Mouse (Mus musculus) heart, embryonic 16.5 days (tissue): Measurements from ENCODE around the gene Bmp7. TPM values are rescaled to one million over a fixed set of nuclear protein-coding genes. Genes with fewer than 3 reads are reported as not detected.
A peak's percentile ranks its signal among the peaks of the same experiment; 100 is the strongest.

Source experiments
- ATAC-seq: fragments of 200-750 bp; cut with Nextera tagmentation; replicated peaks from 2 replicates; pipeline ENCODE4 v1.8.0; 2017; ENCODE audit warnings: moderate number of reproducible peaks; ENCODE audit not compliant: insufficient read depth, low FRiP score; ENCODE audit errors: extremely low read depth
- H3K27ac ChIP-seq: fragments of 300-500 bp; sonication (generic); 2 replicates; pipeline ENCODE4 v1.5.1; 2014; ENCODE audit warnings: mild to moderate bottlenecking, low read length, control low read depth, moderate library complexity
- H3K27me3 ChIP-seq: fragments of 300-500 bp; sonication (generic); 2 replicates; pipeline ENCODE4 v1.6.1; 2014; ENCODE audit warnings: low read length, mixed read lengths; ENCODE audit not compliant: control insufficient read depth, insufficient read depth
- H3K36me3 ChIP-seq: fragments of 300-500 bp; sonication (generic); 2 replicates; pipeline ENCODE4 v1.6.1; 2014; ENCODE audit not compliant: control insufficient read depth, insufficient read depth
- H3K4me1 ChIP-seq: fragments of 300-500 bp; sonication (generic); 2 replicates; pipeline ENCODE4 v1.6.1; 2014; ENCODE audit warnings: low read length, mixed read lengths; ENCODE audit not compliant: control insufficient read depth, insufficient read depth
- H3K4me2 ChIP-seq: fragments of 300-500 bp; sonication (generic); 2 replicates; pipeline ENCODE4 v1.6.1; 2014; ENCODE audit warnings: low read depth, mild to moderate bottlenecking, control low read depth, low read length
- H3K4me3 ChIP-seq: fragments of 300-500 bp; sonication (generic); 2 replicates; pipeline ENCODE4 v1.5.1; 2014; ENCODE audit warnings: mild to moderate bottlenecking, control low read depth, low read length
- H3K9ac ChIP-seq: fragments of 300-500 bp; sonication (generic); 2 replicates; pipeline ENCODE4 v1.6.1; 2014; ENCODE audit warnings: low read length, control low read depth
- H3K9me3 ChIP-seq: fragments of 300-500 bp; sonication (generic); replicated peaks from 2 replicates; pipeline ENCODE4 v1.6.1; 2016; ENCODE audit warnings: low read length; ENCODE audit not compliant: control insufficient read depth
- WGBS: fragments of 180-500 bp; shearing (Covaris S2); extraction: QIAGEN DNeasy Blood & Tissue Kit; methylation state at CpG from one replicate; pipeline ENCODE4 v1.1.7; 2014; 5-methylcytosine and 5-hydroxymethylcytosine counted together
- polyA plus RNA-seq: library from polyadenylated mRNA; unstranded; fragments of >200 nt; fragmentation: Nextera tagmentation; extraction: Ambion mirVana; gene quantifications from 2 replicates; pipeline ENCODE4 v1.2.1, GENCODE M21; 2015

The Bmp7 gene
- 32.8 and 33.3 TPM in 2 replicates for polyA plus RNA-seq

DNA sequence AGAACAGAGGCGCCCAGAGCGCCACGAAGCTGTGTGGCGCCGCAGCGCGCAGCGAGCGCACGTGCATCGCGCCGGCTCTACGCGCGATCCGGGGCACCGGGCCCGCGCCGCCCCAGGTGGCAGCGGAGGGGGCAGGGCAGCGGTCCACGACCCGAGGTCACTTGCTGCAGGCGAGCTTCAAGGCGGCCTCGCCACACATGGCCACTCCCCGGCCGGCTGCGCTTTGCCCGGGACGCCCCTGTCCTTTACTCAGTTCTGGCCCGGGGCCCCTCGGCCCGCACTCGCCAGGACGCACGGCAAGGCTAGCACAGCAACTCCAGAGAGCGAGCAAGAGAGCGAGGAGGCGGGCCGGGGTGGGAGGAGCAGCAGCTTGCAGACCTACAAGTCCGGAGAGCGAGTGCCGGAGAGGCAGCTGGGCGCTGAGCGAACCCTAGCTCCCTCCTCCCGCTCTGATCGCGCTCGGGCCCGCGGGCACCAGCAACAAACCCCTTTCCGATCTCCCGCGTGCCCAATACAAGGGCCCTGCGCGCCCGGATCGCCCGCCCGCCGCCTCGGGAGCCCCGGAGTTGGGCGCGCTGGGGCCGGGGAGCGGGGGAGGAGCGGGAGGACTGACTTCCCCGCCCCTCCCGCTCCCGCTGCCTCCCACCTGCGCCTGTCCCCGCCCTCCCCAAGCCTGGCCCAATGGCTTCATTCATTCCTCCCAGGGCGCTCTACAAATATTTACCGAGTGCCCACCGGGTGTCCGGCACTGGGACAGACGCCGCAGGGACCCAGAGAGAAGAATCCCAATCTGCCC is at the start of gene Bmp7:
Bmp7 (minus strand) TSS at position 319 of the 796 bp plus-strand sequence.
- H3K4me3 ChIP-seq: peak within 1 kb of the TSS; percentile 79
- H3K27me3 ChIP-seq: peaks cover 31% of the 10 kb centered on the region
- no peaks in the 10 kb centered on the region for H3K9me3 ChIP-seq
- H3K4me2 ChIP-seq: peak within 1 kb of the TSS; percentile 90
- H3K9ac ChIP-seq: peak within 1 kb of the TSS; percentile 86
- WGBS: under 1% methylated on average over 81 of the region's 82 CpGs
- peak within 1 kb of the TSS; percentile 94 for H3K27ac ChIP-seq
- ATAC-seq: peak; percentile 81
- H3K36me3 ChIP-seq: no peaks in the 10 kb centered on the region
- peaks cover 26% of the 10 kb centered on the region for H3K4me1 ChIP-seq

DNA sequence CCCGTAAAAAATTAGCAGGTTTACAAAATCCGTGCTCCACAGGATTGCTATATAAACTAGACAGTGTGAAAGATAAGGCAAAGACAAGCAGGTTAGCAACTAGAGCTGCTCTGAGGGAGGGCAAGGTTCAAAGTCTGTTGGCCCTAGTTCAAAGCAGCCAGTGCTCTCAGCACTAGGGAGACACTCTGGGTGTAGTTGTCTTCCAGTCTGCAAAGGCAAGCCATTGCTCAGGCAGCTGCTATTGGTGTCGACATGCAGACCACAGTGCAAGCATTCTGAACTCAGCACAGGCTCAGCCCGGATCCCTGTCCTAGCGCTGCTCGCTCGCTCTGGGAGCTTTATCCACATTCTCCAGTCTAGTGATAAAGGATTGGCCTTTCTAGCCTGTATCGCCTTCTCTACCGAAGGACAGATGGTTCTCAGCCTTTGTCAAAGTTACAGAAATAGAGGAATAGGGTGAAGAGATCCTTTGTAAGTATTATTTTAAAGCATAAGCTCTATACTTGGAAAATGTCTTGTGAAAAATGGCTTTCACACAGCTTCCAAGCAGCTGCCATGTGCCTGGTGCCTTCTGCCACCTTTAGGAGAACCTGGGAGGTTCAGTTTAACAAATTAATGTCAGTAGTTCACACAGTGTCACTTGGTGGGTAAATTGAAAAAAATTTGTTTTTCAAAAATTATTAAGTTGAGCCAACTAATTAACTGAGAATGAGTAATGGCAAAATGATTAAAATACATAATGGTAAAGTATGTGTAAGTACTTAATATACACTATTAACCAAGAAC is 42.8 kb upstream of the Bmp7 start:
- H3K36me3 ChIP-seq: no peaks in the 10 kb centered on the region
- H3K9me3 ChIP-seq: no peaks in the 10 kb centered on the region
- H3K27me3 ChIP-seq: no peaks in the 10 kb centered on the region
- WGBS: 28% methylated on average over 9 of the region's 9 CpGs
- ATAC-seq: peak; percentile 43; the same call in 1 of the 2 replicates
- no peak overlapping the region; the same call in 1 of the 2 replicates for H3K4me2 ChIP-seq
- H3K4me3 ChIP-seq: no peak overlapping the region
- H3K9ac ChIP-seq: no peak overlapping the region
- peaks cover 4% of the 10 kb centered on the region for H3K4me1 ChIP-seq
- H3K27ac ChIP-seq: no peak overlapping the region

DNA sequence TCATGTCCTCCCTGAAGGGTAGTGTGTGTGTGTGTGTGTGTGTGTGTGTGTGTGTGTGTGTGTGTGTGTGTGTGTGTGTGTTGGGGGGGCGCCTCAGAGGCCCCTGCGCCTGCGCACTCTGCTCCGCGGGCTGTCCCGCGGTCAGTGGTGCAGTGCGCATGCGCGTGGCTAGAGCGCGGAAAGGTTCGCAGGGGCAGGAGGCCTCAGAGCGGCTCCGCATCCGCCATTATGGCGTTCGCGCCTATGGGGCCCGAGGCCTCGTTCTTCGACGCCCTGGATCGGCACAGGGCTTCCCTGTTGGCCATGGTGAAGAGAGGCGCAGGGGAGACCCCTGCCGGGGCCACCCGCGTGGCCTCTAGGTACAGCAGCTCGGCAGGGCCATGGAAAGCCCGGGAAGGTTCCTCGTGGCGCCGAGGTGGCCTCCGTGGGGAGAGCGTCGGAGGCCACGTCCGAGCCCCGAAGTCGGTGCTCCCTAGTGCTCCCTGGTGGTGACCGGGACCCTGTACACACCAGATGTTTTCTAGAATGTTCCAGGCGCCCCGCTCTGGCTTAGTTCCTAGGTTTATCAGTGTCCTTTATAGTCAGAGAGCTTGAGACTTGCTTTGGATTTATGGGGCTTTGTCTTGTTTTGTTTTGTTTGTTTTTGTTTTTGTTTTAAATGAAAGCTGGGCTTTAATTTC is 39.7 kb upstream of the Bmp7 start:
- Histone ChIP-seq H3K27ac (no peak overlapping the region), H3K9me3 (no peaks in the 10 kb centered on the region), H3K36me3 (no peaks in the 10 kb centered on the region), H3K27me3 (no peaks in the 10 kb centered on the region), H3K4me3 (no peak overlapping the region), H3K9ac (no peak overlapping the region), H3K4me2 (no peak overlapping the region), H3K4me1 (peaks cover 18% of the 10 kb centered on the region)
- no peak for ATAC-seq
- 90% methylated on average over 40 of the region's 43 CpGs for WGBS

DNA sequence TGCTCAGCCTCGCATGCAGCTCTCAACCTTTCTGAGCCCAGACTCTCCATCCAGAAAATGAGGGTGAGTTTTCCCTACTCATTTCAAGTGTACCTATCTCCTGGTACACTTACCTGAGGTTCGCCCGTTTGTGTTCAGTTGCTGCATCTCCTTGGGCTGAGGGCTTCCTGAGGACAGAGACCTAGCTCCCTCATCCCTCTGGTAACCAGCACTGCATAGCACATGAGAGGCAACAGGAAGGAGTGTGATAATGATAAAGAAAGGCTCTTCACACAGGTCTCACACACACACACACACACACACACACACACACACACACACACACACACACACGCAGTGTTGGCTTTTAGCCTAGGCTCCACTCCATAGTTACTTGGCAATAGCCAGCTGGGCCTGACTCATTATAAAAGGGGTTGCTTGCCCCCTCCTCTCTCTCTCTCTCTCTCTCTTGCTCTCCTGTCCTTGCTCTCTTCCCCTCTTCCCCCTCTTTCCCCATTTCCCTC is 38.1 kb upstream of the Bmp7 start:
- H3K27ac ChIP-seq: peak overlapping the region; percentile 71
- peak overlapping the region; percentile 49 for H3K4me2 ChIP-seq
- 44% methylated on average over 4 of the region's 4 CpGs for WGBS
- H3K9ac ChIP-seq: no peak overlapping the region
- H3K27me3 ChIP-seq: 0 out of 2 replicates have a peak, but pooled peaks cover 2% of the 10 kb centered on the region
- H3K4me3 ChIP-seq: peak overlapping the region; percentile 29; the same call in 1 of the 2 replicates
- H3K4me1 ChIP-seq: peaks cover 18% of the 10 kb centered on the region
- H3K36me3 ChIP-seq: no peaks in the 10 kb centered on the region
- no peaks in the 10 kb centered on the region for H3K9me3 ChIP-seq
- no peak for ATAC-seq

DNA sequence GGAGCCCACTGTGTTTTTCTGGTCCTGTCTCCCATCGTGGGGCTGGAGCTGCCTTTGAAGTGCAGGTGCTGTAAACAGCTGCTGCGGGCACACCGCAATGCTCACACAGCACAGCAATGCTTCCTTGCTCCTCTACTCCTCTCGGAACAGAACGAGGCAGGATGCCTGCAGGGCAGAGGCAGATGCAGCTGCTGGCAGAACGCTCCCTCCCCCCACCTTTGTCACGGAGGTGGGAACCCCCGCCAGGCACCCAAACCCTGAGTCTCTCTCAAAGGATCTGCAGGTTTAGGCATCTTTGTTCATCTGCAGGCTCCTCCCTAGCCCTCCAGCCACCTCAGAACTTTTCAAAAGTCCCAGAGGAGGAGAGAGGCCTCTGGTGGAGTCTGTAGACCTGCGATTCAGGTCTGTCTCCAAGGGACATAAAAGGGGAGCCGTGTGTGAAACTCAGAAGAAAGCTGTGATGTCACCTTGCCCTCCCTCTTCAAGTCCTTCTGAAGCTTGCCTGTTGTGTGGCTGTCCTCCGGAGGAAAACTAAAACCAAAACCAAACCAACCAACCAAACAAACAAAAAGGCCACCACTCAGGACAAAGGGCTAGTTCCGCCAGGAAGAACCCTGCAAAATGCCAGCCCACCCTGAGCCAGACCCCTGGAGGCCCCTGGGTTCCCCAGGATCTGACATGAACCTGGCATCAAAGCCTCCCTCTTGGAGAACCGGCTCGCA is 37.4 kb upstream of the Bmp7 start, which contains the start of gene Spo11:
Spo11 (plus strand) TSS at position 292 of the 722 bp plus-strand sequence.
- Histone ChIP-seq H3K9me3 (no peaks in the 10 kb centered on the region), H3K4me1 (peaks cover 15% of the 10 kb centered on the region), H3K27me3 (0 out of 2 replicates have a peak, but pooled peaks cover 2% of the 10 kb centered on the region), H3K4me2 (peak within 1 kb of the TSS; percentile 49), H3K9ac (peak within 1 kb of the TSS; percentile 8; the same call in 1 of the 2 replicates), H3K27ac (peak within 1 kb of the TSS; percentile 71), H3K36me3 (no peaks in the 10 kb centered on the region), H3K4me3 (peak within 1 kb of the TSS; percentile 29)
- ATAC-seq: peak; percentile 70
- WGBS: 27% methylated on average over 14 of the region's 14 CpGs

DNA sequence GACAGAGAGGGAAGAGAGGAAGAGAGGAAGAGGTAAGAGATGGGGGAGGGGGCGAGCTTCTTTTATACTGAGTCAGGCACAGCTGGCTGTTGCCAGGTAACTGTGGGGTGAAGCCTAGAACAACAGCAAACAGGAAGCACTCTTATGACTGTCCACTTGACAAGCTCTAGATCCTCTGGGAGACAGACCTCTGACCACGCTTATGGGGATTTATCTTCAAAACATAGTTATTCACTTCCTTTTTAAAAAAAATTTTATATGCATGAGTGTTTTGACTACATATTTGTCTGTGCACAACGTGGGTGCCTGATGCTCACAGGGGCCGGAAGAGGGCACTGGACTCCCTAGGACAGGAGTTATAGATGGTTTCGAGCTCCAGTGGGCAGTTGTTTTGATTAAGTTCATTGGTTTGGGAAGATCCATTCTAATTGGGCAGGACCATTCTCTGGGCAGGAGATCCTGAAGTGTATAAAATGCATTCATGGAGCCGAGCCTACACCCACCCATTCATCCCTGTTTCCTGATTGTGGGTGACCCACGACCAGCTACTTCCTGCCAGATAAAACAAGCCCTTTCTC is 36.6 kb upstream of the Bmp7 start:
- no peaks in the 10 kb centered on the region for H3K36me3 ChIP-seq
- 39% methylated on average over 7 of the region's 7 CpGs for WGBS
- peak overlapping the region; percentile 61 for H3K27ac ChIP-seq
- H3K9ac ChIP-seq: no peak overlapping the region; the same call in 1 of the 2 replicates
- peak overlapping the region; percentile 29; the same call in 1 of the 2 replicates for H3K4me3 ChIP-seq
- H3K9me3 ChIP-seq: no peaks in the 10 kb centered on the region
- ATAC-seq: no peak; the same call in 1 of the 2 replicates
- H3K4me2 ChIP-seq: peak overlapping the region; percentile 49
- 0 out of 2 replicates have a peak, but pooled peaks cover 2% of the 10 kb centered on the region for H3K27me3 ChIP-seq
- peaks cover 15% of the 10 kb centered on the region for H3K4me1 ChIP-seq

DNA sequence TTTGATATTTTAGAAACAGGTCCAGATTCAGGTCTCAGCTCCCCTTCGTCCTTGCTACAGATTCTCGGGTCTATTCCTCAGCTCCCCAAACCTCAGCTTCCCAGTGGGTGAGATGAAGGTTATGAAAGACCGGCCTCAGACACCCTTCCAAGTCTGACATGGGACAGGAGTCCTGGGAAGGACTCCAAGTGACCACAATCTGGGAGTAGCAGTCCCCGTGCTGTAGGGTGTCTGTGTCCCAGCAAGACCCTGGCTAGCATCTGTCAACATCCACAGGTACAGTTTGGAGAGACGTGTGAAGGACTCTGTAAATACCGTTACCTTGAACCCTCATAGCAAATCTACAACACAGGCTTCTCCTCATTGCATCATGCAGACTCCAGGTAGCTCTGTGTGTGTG is 35.0 kb upstream of the Bmp7 start:
- no peak overlapping the region for H3K27ac ChIP-seq
- no peak overlapping the region for H3K4me2 ChIP-seq
- 0 out of 2 replicates have a peak, but pooled peaks cover 2% of the 10 kb centered on the region for H3K27me3 ChIP-seq
- 60% methylated on average over 6 of the region's 6 CpGs for WGBS
- H3K36me3 ChIP-seq: no peaks in the 10 kb centered on the region
- no peak overlapping the region for H3K4me3 ChIP-seq
- H3K9me3 ChIP-seq: no peaks in the 10 kb centered on the region
- H3K9ac ChIP-seq: no peak overlapping the region
- H3K4me1 ChIP-seq: peaks cover 15% of the 10 kb centered on the region
- ATAC-seq: no peak

DNA sequence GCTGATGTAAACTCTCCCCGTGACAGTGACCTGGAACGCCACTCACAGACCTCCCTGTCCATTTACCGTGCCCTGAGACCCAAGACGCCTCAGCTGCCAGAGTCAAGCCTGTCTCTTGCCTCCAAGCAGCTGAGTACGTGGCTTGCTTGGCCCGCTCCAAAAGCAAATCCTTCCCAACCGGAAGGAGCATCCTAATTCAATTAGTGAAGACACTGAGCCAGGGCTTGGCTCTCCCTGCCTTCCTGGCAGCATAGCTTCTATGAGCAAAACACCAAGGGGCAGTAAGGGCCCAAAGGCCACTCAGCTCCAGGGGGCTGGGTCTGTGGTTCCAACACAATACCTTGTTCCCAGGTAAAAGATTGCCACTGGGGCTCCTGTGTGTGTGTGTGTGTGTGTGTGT is 34.6 kb upstream of the Bmp7 start:
- no peak for ATAC-seq
- Histone ChIP-seq H3K4me1 (peaks cover 15% of the 10 kb centered on the region), H3K4me2 (no peak overlapping the region), H3K27ac (no peak overlapping the region), H3K9ac (no peak overlapping the region), H3K36me3 (no peaks in the 10 kb centered on the region), H3K9me3 (no peaks in the 10 kb centered on the region), H3K4me3 (no peak overlapping the region), H3K27me3 (0 out of 2 replicates have a peak, but pooled peaks cover 2% of the 10 kb centered on the region)
- WGBS: 58% methylated on average over 7 of the region's 7 CpGs
